Mouse (Mus musculus): ENCODE results near the gene Rhcg.

DNA sequence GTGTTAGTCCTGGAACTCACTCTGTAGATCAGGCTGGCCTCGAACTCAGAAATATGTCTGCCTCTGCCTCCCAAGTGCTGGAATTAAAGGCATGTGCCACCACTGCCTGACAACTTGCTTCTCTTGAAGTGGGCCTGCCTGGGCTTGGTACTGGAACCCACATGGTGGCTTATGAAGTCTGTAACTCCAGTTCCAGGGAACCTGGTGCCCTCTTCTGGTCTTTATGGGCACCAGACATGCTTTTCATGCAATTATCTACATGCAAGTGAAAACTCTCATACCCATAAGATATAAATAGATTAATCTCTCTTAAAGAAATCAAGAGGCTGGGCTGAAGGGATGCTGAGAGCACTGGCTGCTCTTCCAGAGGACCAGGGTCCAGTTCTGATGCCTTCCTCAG lies 58.8 kb downstream of the Rhcg start:
- TF ChIP-seq TAL1 (IDR thresholded peaks at IDR 0.05; ENCODE audit: low read length) (no peak), GATA1 (IDR thresholded peaks at IDR 0.05; ENCODE audit: low read length) (no peak)

Data from erythroblast, embryonic 14.5 days (primary cell).